Mouse (Mus musculus) heart, adult 2 months (tissue): ENCODE data around the gene Acot2.

Experiments used
- CTCF ChIP-seq: fragments of 200-600 bp; IDR thresholded peaks from 2 replicates; pipeline ENCODE4 v1.8.1; 2022; ENCODE audit warnings: antibody characterized with exemption, mild to moderate bottlenecking, moderate library complexity
- EP300 ChIP-seq: fragments of 200-500 bp; IDR thresholded peaks from 2 replicates; pipeline ENCODE4 v1.6.1; 2011; ENCODE audit warnings: low read depth, low read length, control low read depth; ENCODE audit not compliant: insufficient read depth
- POLR2A ChIP-seq: fragments of 200-500 bp; IDR thresholded peaks from 2 replicates; pipeline ENCODE4 v1.6.1; 2011; ENCODE audit warnings: mild to moderate bottlenecking, low read depth, low read length, control low read depth; ENCODE audit not compliant: insufficient read depth

DNA sequence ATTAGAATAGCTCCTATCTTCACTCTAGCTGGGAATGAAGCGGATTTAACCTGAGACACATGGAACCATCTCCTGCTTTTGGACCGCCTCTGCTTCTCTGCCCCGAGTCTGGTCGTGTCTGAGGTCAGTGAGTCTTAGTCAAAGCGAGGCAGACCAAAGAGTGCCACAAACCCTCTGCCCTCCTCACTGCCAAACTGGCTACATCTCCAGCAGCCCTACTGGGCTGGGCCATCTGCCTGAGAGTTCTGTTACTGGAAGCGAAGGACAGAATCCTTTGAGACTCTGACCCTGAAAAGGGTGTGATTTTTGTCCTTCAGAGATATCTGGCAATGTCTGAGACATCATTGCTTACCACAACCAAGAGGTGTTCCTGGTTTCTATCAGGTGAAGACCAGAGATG lies 8.8 kb upstream of the Acot2 start:
- TF ChIP-seq POLR2A = no peak
- TF ChIP-seq CTCF = no peak
- no peak for TF ChIP-seq EP300
